Mouse (Mus musculus) right cerebral cortex, postnatal 25 days (tissue): ENCODE measurements around the gene Heg1.

ENCODE experiments used
- DNase-seq: peaks from one replicate; pipeline ENCODE4 v3.0.0; 2022

Gene Heg1

DNA sequence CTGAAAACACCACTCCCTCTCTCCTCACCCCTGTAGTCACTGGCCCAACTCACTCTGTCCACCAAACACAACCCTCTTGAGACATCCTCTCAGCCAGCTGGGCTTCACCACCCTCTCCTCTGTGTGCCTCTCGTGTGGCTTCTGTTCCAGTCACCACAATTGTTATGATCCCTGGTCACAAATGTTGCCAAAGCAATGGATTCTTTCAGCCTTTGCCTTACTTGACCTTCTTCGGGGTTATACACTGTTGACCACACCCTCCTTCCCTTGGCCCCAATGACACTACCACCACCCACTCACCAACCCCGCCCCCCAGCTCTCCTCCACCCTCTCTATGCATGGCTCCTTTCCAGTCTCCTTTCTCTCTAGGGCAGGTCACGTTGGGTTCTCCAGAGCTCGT lies 6.3 kb upstream of the Heg1 start:
- no peak for DNase-seq

- no peak for DNase-seq
These were observed 3.9 kb upstream of the Heg1 start for GRCm38 (mm10) chr16:33680271-33680670.

DNA sequence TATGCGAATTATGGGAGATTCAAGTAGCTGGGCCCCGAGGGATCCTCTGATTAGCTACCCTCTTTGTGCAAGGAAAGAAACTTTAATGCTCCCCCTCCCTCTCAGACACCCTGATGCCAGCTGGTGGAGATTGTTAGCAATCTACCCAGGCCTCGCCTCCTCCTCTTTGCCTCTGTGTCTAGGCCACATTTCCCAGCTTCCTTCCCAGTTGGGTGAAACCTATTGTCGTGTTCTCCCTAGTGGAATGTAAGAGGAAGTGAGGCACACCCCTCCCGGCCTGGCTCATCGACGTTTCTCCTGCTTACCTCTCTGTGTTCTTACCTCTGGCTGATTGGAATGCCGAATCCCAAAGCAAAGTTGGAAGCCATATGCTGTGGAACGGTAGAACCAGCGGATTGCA lies 3.4 kb upstream of the Heg1 start:
- no peak for DNase-seq

DNA sequence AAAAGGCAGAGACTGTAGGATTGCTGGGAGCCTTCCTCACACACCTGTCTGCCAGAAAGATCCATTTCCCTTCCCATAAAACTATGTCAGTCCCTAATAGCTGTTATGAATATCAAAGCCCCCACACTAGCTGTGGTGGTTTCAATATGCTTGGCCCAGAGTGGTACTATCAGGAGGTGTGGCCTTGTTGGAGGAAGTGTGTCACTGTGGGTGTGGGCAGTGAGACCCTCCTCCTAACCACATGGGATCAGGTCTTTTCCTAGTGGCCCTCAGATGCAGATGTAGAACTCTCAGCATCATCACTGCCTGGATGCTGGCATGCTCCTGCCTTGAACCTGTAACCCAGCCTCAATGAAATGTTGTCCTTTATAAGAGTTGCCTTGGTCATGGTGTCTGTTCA lies 2.5 kb upstream of the Heg1 start:
- no peak for DNase-seq

DNA sequence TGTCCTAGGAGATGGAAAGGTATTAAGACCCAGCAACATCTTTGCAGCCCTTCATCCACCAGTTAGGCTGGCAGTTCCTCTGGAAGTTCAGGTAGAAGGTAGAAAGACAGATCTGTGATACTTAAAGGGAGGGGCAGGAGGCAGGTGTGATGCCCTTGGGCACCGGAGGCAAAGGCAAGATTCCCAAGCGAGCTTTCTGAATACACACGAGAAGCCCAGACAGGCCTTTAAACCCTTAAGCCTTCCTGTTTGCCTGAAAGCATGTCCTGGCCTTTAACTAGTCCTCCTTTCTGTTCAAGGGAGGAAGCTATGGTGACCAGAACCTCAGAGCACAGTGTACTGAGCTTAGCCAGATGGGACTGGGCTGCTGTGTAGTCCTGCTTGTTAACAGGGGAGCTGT lies 1.5 kb upstream of the Heg1 start:
- no peak for DNase-seq

- DNase-seq: no peak
These were observed 686 bp upstream of the Heg1 start for GRCm38 (mm10) chr16:33683206-33684161.

- DNase-seq: no peak
These were observed 832 bp downstream of the Heg1 start for GRCm38 (mm10) chr16:33684703-33685701.

- DNase-seq: no peak
These were observed 1.9 kb downstream of the Heg1 start for GRCm38 (mm10) chr16:33686056-33686455.

- no peak for DNase-seq
These were observed 3.6 kb downstream of the Heg1 start for GRCm38 (mm10) chr16:33687724-33688123.

- no peak for DNase-seq
These were observed 7.0 kb downstream of the Heg1 start for GRCm38 (mm10) chr16:33690975-33691747.

DNA sequence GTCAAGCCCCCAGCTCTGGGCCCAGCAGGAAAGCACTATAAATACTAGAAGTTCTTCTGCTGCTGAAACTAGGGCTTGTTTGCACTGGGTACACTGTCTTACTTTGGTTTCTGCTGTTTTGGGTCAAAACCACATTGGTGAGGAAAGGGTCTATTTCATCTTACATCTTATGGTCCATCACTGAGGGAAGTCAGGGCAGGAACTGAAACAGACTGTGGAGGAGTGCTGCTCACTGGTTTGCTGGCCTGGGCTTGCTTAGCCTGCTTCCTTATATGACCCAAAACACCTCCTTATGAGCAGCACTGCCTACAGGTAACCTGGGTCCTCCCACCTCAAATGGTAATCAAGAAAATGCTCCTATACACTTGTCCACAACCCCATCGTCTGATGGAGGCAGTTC lies 9.4 kb downstream of the Heg1 start:
- no peak for DNase-seq

DNA sequence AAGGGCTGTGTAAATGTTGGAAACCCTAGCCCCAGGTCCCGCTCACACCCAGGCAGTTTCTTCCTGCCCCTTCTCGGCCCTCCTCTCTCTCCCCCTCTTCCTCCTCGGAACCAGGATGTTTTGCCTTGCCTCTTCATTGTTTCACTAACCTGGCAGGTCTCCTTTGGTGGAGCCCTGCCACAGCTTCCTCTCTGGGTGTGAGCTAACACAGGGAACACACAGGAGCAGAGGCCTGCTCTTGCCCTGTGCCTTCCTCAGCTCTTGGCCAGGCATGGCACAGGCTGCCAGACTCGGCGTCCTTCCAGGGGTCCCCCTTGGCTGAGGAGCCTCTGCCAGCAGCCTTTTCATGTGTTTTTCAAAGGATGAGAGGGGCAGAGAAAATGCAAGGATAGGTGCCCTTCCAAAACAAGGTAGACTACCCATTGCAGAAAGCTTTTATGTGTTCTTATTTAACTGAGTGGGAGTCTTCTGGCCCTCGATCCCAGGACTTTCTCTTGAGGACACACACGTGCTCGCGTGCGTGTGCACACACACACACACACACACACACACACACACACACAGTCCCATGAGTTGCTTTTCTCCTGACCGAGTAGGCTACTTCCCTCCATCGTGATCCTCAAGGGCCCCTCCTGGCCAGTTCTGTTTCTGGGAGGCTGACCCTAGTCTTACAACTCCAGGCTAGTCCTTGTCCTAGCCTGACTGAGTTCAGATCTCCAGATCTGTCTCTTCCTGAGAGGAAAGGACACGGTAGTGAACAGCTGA lies 12.8 kb downstream of the Heg1 start:
- no peak for DNase-seq

DNA sequence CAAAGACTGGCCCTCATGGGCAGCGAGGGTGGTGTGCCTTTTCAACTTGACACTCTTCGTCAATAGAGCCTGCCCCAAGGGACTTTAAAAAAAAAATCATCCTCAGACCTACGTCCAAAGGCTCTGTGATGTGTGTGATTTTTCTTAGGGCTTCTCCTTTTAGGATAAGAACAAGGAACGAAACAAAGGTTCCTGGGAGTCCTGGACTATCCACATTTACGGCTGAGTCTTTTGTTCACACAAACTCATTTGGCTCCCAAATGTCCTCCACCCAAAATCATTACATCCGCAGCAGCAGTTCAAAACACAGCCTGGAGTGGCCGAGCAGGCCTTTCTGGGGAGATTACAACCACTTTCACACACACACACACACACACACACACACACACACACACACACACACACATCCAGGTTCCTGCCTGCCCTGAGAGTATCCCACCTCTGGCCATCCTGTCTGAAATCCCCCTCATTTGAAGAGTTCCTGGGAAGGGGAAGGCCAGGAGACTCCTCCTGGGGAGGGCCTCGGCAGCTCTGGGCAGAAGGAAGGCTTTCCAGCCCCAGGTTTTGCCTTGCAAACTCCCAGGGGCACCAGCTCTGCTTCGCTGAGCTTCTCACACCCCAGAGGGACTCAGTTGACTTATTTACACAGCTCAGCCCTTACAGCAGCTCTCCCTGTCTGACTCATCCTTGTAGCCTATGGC lies 13.6 kb downstream of the Heg1 start:
- no peak for DNase-seq

- no peak for DNase-seq
These were observed 14.2 kb downstream of the Heg1 start for GRCm38 (mm10) chr16:33698277-33698790.

DNA sequence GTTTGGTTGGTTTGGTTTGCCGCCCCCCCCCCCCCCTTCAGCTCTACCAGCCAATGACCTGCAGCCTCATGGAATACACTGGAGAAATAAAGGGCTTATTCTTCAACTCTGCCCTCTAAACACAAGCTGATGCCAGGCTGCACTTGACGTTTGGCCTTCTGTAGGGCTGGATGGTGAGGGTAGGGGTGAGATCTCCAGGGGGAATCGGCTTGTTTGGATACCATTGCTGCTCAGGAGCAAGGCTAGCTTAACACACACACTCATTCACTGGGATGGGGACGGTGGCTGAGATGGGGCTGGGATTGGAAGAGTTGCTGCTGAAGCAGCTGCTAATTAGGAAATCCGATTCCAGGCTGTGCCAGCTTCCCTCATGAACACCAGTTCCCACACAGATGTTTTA lies 16.4 kb downstream of the Heg1 start:
- DNase-seq: no peak

DNA sequence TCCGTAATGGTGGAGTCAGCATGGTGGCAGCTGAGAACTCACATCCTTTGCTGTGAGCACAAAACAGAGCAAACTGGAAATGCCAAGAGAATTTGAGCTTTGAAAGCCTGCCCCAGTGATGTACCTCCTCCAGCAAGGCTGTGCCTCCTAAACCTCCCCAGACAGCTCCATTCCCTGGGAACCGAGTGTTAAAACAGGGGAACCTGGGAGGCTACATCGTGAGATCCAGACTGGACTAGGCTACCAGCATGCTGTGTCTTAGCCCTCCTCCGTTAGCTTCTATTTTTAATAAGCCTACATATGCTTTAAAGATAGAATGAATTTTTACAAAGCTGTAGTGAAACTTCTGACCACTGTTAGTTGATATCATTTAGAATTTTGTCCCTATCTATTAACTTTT lies 17.7 kb downstream of the Heg1 start:
- no peak for DNase-seq

GRCm38 (mm10) chr16:33704289-33704688 lies 20.1 kb downstream of the Heg1 start:
- DNase-seq: no peak

- DNase-seq: no peak
These were observed 21.1 kb downstream of the Heg1 start for GRCm38 (mm10) chr16:33705258-33705657.

DNA sequence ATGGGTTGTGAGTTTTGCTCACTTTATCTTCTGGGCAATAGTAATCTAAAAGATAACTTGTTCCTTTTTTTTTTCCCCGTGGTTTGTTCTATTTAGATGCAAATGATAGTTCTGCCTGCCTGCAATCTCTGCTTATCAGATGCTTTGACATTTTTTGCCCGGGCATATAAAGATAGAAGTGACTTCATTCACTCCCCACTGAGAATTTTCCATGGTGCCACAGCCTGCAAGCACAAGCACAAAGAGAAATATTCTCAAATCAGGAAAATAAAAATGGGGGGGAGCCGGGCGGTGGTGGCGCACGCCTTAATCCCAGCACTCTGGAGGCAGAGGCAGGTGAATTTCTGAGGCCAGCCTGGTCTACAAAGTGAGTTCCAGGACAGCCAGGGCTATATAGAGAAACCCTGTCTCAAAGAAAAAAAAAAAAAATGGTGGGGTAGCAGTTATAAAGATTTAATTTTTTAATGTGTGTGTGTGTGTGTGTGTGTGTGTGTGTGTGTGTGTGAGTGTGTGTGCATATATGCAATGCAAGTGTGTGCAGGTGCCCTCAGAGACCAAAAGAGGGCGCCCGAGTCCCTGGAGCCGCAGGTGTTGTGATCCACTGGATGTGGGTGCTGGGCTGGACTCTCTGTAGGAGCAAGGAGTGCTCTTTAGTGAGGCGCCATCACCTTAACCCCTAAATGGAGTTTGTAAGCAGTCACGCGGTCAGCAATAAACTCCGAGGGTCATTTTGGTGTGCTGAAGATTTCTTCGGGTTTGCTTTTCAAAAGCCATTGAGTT lies 22.1 kb downstream of the Heg1 start:
- DNase-seq: no peak

DNA sequence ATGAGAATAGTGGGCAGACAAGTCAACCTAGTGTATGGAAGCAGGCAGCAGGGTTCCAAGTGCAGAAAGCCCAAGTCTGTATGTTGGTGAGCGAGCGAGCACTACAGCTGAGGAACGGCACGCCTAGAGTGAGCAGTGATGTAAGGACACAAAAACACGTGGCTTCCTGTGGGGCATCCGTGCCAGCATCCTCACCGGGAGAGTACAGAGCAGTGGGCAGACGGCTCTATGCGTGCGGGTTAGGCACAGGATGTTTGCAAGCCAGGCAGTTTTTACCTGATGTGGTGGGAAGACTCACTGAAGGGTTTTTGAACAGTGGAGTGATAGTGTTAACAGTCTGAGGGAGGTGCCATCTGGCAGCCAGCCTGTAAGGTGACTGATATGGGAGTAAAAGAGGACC lies 23.9 kb downstream of the Heg1 start:
- DNase-seq: no peak
